Mouse (Mus musculus) heart, embryonic 16.5 days (tissue): ENCODE data around the gene Tmem165. TPM values are rescaled to one million over a fixed set of nuclear protein-coding genes. Genes with fewer than 3 reads are reported as not detected.

Source experiments
- ATAC-seq: fragments of 200-750 bp; cut with Nextera tagmentation; replicated peaks from 2 replicates; pipeline ENCODE4 v1.8.0; 2017; ENCODE audit warnings: moderate number of reproducible peaks; ENCODE audit not compliant: insufficient read depth, low FRiP score; ENCODE audit errors: extremely low read depth
- H3K27ac ChIP-seq: fragments of 300-500 bp; sonication (generic); 2 replicates; pipeline ENCODE4 v1.5.1; 2014; ENCODE audit warnings: mild to moderate bottlenecking, low read length, control low read depth, moderate library complexity
- H3K27me3 ChIP-seq: fragments of 300-500 bp; sonication (generic); 2 replicates; pipeline ENCODE4 v1.6.1; 2014; ENCODE audit warnings: low read length, mixed read lengths; ENCODE audit not compliant: control insufficient read depth, insufficient read depth
- H3K36me3 ChIP-seq: fragments of 300-500 bp; sonication (generic); 2 replicates; pipeline ENCODE4 v1.6.1; 2014; ENCODE audit not compliant: control insufficient read depth, insufficient read depth
- H3K4me1 ChIP-seq: fragments of 300-500 bp; sonication (generic); 2 replicates; pipeline ENCODE4 v1.6.1; 2014; ENCODE audit warnings: low read length, mixed read lengths; ENCODE audit not compliant: control insufficient read depth, insufficient read depth
- H3K4me2 ChIP-seq: fragments of 300-500 bp; sonication (generic); 2 replicates; pipeline ENCODE4 v1.6.1; 2014; ENCODE audit warnings: low read depth, mild to moderate bottlenecking, control low read depth, low read length
- H3K4me3 ChIP-seq: fragments of 300-500 bp; sonication (generic); 2 replicates; pipeline ENCODE4 v1.5.1; 2014; ENCODE audit warnings: mild to moderate bottlenecking, control low read depth, low read length
- H3K9ac ChIP-seq: fragments of 300-500 bp; sonication (generic); 2 replicates; pipeline ENCODE4 v1.6.1; 2014; ENCODE audit warnings: low read length, control low read depth
- H3K9me3 ChIP-seq: fragments of 300-500 bp; sonication (generic); replicated peaks from 2 replicates; pipeline ENCODE4 v1.6.1; 2016; ENCODE audit warnings: low read length; ENCODE audit not compliant: control insufficient read depth
- WGBS: fragments of 180-500 bp; shearing (Covaris S2); extraction: QIAGEN DNeasy Blood & Tissue Kit; methylation state at CpG from one replicate; pipeline ENCODE4 v1.1.7; 2014; 5-methylcytosine and 5-hydroxymethylcytosine counted together
- polyA plus RNA-seq: library from polyadenylated mRNA; unstranded; fragments of >200 nt; fragmentation: Nextera tagmentation; extraction: Ambion mirVana; gene quantifications from 2 replicates; pipeline ENCODE4 v1.2.1, GENCODE M21; 2015

The Tmem165 gene
- polyA plus RNA-seq = 58.8 and 62.5 TPM in 2 replicates

DNA sequence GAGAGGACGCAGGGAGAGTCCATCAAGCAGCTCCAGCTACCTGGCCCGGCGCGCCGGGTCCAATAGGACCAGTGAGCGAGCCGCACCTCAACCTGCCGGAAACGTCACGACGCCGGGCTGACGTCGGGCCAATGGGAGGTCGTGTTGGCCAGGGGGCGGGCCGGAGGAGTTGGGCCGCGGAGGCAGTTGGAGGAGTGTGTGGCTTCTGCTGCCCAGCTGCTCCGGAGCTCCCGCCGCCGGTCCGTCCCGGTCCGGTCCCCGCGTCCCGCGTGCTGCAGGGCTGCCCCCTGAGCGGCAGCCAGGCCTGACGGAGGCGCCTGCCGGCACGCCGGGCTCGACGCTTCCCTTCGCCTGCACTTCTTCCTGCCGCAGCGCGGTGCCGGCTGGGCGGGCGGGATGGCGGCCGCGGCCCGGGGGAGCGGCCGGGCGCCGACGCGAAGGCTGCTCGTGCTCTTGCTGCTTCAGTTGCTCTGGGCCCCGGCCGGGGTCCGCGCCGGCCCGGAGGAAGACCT lies at the start of gene Tmem165:
TSS of gene Tmem165 (plus strand) at position 131 of the 512 bp plus-strand sequence.
- no peaks in the 10 kb centered on the region for H3K9me3 ChIP-seq
- H3K4me1 ChIP-seq = peaks cover 32% of the 10 kb centered on the region
- H3K27ac ChIP-seq = peak within 1 kb of the TSS; percentile 96
- peak within 1 kb of the TSS; percentile 94 for H3K4me2 ChIP-seq
- WGBS = 0% methylated on average over 58 of the region's 62 CpGs
- peak; percentile 96 for ATAC-seq
- H3K4me3 ChIP-seq = peak within 1 kb of the TSS; percentile 95
- H3K36me3 ChIP-seq = no peaks in the 10 kb centered on the region
- peak within 1 kb of the TSS; percentile 96 for H3K9ac ChIP-seq
- no peaks in the 10 kb centered on the region for H3K27me3 ChIP-seq

DNA sequence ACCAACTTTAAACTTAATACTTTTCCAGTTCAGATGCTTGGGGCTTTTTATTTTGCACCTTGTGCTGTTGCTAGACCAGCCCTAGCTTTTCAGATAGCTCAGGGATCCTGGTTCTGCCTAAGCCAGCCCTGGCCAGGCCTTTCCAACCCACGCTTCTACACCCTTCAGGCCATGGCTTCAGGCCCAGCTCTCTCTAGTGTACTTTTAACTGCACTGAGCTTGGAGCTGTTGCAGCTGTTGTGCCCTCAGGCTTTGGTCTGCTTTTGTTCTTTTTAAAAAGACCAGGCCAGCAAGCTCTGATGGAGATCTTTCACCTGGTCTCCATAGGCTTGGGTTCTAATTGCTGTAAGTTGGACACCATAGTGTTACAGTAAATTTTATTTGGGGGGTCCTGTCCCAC lies 48.0 kb upstream of the Tmem165 start:
- ATAC-seq = no peak
- Histone ChIP-seq H3K4me1 (peaks cover 13% of the 10 kb centered on the region), H3K9ac (no peak overlapping the region), H3K4me2 (no peak overlapping the region), H3K36me3 (no peaks in the 10 kb centered on the region), H3K27ac (no peak overlapping the region), H3K9me3 (no peaks in the 10 kb centered on the region), H3K4me3 (no peak overlapping the region), H3K27me3 (no peaks in the 10 kb centered on the region)
- 72% methylated on average over 1 of the region's 1 CpGs for WGBS

DNA sequence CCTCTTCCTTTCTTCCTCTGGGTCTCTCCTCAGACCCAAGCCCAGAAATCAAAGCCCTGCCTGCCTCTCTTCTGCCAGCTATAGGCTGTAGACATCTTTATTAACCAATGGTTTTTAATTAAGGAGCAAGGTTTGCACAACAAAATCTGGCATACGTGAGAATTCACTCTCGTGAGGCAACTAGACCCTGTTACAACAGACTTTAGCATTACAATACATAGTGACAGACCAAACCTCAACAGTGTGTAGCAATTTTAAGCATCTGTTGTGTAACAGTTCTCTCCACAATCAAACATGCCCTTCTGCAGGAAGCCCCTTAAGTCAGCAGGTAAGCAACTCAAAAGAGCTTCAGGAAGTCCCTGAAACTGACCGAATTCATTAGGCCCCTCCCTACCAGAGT lies 47.4 kb upstream of the Tmem165 start:
- no peak overlapping the region for H3K9ac ChIP-seq
- no peak overlapping the region for H3K4me2 ChIP-seq
- no peak overlapping the region for H3K4me3 ChIP-seq
- H3K27me3 ChIP-seq = no peaks in the 10 kb centered on the region
- H3K27ac ChIP-seq = no peak overlapping the region
- WGBS = 89% methylated on average over 3 of the region's 3 CpGs
- ATAC-seq = no peak
- no peaks in the 10 kb centered on the region for H3K9me3 ChIP-seq
- no peaks in the 10 kb centered on the region for H3K36me3 ChIP-seq
- H3K4me1 ChIP-seq = peaks cover 16% of the 10 kb centered on the region

DNA sequence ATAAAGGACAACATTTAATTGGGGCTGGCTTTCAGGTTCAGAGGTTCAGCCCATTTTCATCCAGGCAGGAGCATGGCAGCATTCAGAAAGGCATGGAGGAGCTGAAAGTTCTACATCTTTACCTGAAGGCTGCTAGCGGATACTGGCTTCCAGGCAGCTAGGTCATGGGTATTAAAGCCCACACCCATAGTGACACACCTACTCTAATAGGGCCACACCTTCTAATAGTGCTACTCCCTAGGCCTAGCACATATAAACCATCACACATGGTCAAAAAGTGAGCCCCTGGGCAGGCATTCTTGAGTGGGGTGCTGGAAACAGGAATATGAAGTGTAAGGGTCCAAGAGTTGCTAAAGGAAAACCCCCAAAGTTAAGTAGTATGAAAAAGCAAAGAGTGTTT lies 46.1 kb upstream of the Tmem165 start:
- H3K9ac ChIP-seq = no peak overlapping the region
- H3K27me3 ChIP-seq = no peaks in the 10 kb centered on the region
- WGBS = 96% methylated on average over 1 of the region's 1 CpGs
- no peak overlapping the region for H3K4me2 ChIP-seq
- no peak overlapping the region for H3K4me3 ChIP-seq
- H3K36me3 ChIP-seq = no peaks in the 10 kb centered on the region
- H3K9me3 ChIP-seq = no peaks in the 10 kb centered on the region
- ATAC-seq = no peak
- peaks cover 16% of the 10 kb centered on the region for H3K4me1 ChIP-seq
- no peak overlapping the region for H3K27ac ChIP-seq

DNA sequence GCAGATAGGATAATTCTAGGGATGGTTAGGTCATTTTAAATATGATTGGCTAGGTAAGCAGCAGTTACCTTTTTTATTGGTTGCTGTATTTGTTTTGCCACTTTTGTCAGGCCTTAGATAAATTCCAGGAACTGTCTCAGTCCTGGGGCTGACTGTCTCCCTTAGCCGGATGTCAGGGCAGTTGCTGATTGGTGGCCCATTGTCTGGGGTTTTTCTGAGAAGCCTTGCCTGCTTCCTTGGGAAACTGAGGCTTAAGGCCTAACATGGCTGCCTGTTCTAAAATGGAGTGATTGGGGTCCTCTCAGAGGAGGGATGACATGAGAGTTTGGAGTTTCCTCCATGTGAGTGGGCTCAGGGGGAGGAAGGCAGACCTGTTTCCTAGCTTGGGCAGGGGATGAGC lies 45.6 kb upstream of the Tmem165 start:
- no peak overlapping the region for H3K4me3 ChIP-seq
- H3K27ac ChIP-seq = 0 out of 2 replicates have a peak overlapping the region, but pooled peaks have one; percentile 3
- peaks cover 16% of the 10 kb centered on the region for H3K4me1 ChIP-seq
- no peaks in the 10 kb centered on the region for H3K9me3 ChIP-seq
- H3K27me3 ChIP-seq = no peaks in the 10 kb centered on the region
- H3K36me3 ChIP-seq = no peaks in the 10 kb centered on the region
- no peak overlapping the region for H3K9ac ChIP-seq
- ATAC-seq = no peak
- 61% methylated on average over 1 of the region's 1 CpGs for WGBS
- H3K4me2 ChIP-seq = no peak overlapping the region

DNA sequence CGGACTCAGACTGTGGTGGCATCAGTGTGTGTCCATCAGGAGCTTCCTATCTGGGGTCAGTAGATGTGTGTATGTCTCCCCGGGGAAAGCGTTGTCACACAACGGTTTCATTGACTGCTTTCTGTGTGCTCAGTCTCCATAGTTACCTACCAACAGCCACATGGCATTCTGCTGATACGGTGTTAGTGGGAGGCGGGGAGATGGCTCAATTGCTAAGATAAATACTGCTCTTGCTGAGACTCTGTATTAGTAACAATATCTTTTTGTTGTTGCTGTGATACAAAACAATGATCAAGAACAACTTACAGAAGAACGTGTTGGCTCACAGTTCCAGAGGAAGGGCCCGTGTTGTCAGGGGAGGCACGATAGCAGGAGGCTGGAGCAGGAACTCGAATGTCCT lies 45.2 kb upstream of the Tmem165 start:
- no peak overlapping the region for H3K4me2 ChIP-seq
- H3K36me3 ChIP-seq = no peaks in the 10 kb centered on the region
- H3K27me3 ChIP-seq = no peaks in the 10 kb centered on the region
- no peak overlapping the region for H3K9ac ChIP-seq
- H3K4me3 ChIP-seq = no peak overlapping the region
- H3K9me3 ChIP-seq = no peaks in the 10 kb centered on the region
- 47% methylated on average over 10 of the region's 10 CpGs for WGBS
- H3K4me1 ChIP-seq = peaks cover 16% of the 10 kb centered on the region
- H3K27ac ChIP-seq = 0 out of 2 replicates have a peak overlapping the region, but pooled peaks have one; percentile 3
- no peak for ATAC-seq

DNA sequence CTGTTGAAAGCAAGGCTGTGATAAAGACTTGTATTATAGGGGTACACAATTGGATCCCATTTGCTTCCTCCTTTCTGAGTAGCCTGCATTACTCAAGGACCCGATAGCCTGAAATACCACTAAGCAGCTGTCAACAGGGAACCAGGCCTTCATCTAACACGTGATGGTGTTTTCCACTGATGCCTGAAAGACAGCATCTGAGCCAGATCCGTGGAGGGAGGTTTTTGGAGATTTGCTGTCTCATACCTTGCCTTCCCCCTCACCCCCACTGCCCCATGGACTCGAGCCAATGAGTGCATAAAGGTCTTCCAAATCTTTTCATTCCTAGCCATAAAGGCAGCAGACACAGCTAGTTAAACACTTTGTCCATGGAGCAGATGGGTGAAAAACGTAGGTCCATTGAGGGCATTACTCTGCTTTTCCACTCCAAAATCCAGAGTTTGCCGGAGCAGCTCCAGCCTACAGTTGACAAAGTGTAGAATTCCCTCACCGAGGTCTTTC lies 44.5 kb upstream of the Tmem165 start:
- Histone ChIP-seq H3K36me3 (no peaks in the 10 kb centered on the region), H3K4me1 (peaks cover 16% of the 10 kb centered on the region), H3K9me3 (no peaks in the 10 kb centered on the region), H3K4me3 (peak overlapping the region; percentile 80), H3K4me2 (peak overlapping the region; percentile 92), H3K27ac (peak overlapping the region; percentile 98; the same call in 1 of the 2 replicates), H3K27me3 (no peaks in the 10 kb centered on the region), H3K9ac (peak overlapping the region; percentile 86; the same call in 1 of the 2 replicates)
- 35% methylated on average over 7 of the region's 7 CpGs for WGBS
- ATAC-seq = no peak

DNA sequence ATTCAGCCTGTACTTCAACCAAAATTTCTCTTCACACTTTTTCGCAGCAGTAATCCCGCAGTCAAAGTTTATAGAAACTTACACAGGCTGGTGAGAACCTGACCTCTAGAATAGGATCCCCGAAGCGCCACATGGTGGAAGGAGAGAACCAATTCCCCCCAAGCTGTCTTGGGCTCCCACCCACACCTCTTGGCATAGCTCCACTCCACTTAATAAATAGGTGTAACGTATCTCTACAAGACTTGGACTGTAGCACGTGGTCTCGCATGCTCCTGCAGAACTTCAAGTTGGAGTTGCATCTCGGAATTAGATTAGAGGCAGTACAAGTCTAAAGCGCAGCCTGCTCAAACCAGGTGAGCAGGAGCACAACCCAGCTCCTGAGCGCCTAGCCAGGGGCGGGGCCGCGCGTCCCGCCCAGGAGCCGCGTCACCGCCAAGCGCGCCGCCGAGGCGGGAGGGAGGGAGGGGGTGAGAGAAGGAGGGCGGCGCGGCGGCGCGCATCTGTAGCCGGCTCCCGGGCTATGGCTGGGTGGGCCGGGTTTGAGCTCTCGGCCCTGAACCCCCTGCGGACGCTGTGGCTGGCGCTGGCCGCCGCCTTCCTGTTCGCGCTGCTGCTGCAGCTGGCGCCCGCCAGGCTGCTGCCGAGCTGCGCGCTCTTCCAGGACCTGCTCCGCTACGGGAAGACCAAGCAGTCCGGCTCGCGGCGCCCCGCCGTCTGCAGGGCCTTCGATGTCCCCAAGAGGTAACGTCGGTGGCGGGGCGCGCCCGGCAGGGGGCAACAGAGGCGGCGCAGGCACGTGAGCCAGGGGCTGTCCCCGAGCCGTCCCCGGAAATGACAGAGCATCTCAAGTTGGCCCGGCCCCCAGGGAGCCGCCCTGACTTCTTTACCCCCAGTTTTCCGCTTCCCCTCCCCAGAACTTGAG lies 43.6 kb upstream of the Tmem165 start, which contains the start of gene Srd5a3:
TSS of gene Srd5a3 (plus strand) at position 464 of the 922 bp plus-strand sequence.
- Histone ChIP-seq H3K27ac (peak within 1 kb of the TSS; percentile 98), H3K9me3 (no peaks in the 10 kb centered on the region), H3K9ac (peak within 1 kb of the TSS; percentile 86), H3K4me1 (peaks cover 16% of the 10 kb centered on the region), H3K27me3 (no peaks in the 10 kb centered on the region), H3K36me3 (no peaks in the 10 kb centered on the region), H3K4me3 (peak within 1 kb of the TSS; percentile 80), H3K4me2 (peak within 1 kb of the TSS; percentile 92)
- peak; percentile 98 for ATAC-seq
- under 1% methylated on average over 69 of the region's 69 CpGs for WGBS

DNA sequence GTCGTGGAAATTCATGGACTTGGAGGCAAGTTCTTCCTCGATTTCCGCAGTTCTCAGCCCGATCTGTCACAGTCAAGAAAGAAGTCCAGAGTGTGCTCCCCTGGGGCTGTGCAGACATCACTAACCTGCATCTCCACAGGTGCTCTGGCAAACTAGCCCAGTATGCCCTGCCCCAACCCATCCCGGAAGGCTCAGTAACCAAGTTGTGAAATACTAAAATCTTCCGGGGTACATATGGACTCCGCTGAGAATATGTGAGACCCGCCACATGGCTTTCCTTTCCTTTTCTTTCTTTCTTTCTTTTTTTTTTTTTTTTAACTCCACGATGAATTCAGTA lies 43.0 kb upstream of the Tmem165 start:
- peak overlapping the region; percentile 80 for H3K4me3 ChIP-seq
- H3K9me3 ChIP-seq = no peaks in the 10 kb centered on the region
- WGBS = 7% methylated on average over 9 of the region's 9 CpGs
- peak overlapping the region; percentile 86 for H3K9ac ChIP-seq
- no peaks in the 10 kb centered on the region for H3K36me3 ChIP-seq
- peak; percentile 30 for ATAC-seq
- peak overlapping the region; percentile 92 for H3K4me2 ChIP-seq
- H3K4me1 ChIP-seq = peaks cover 16% of the 10 kb centered on the region
- peak overlapping the region; percentile 98 for H3K27ac ChIP-seq
- no peaks in the 10 kb centered on the region for H3K27me3 ChIP-seq
